Mouse (Mus musculus) Patski (cell line): ENCODE results near the gene Pelp1. TPM values are rescaled to one million over a fixed set of nuclear protein-coding genes. Genes with fewer than 3 reads are reported as not detected.
A peak's percentile ranks its signal among the peaks of the same experiment; 100 is the strongest.
"Not testable (repeated sequence)": the region's sequence is repeated elsewhere in the genome, so short reads cannot be mapped to it uniquely, and the experiment has no call there.

Source experiments
- ATAC-seq: fragments of 100-300 bp; one replicate; pipeline ENCODE4 v1.8.0; 2021
- CTCF ChIA-PET: fragments of 350-600 bp; sonication (Branson Sonifier 250); formaldehyde crosslinking; loops from one replicate; lab custom pipeline; 2022; ENCODE audit warnings: inconsistent platforms; lab: Charles Lee
- POLR2A ChIA-PET: fragments of 350-600 bp; sonication (Branson Sonifier 250); formaldehyde crosslinking; loops from one replicate; lab custom pipeline; 2022; ENCODE audit warnings: antibody characterized with exemption, inconsistent platforms; lab: Charles Lee
- DNase-seq: peaks from one replicate; pipeline ENCODE4 v3.0.0-alpha.2; 2011; ENCODE audit warnings: low read depth, low spot score
- H3K27me3 ChIP-seq: fragments of 371-371 bp; one replicate; pipeline ENCODE4 v1.5.1; 2021
- CTCF ChIP-seq: fragments of 100-300 bp; IDR thresholded peaks from one replicate; pipeline ENCODE4 v1.5.1; 2021
- in situ Hi-C: fragments of 300-500 bp; cut with MboI; formaldehyde crosslinking; loops from 3 replicates; pipeline ENCODE4 v1.11.1; 2018; ENCODE audit warnings: low pct_unique_long_range_greater_than_20kb, mixed read lengths
- polyA plus RNA-seq: library from polyadenylated mRNA; unstranded; gene quantifications from one replicate; pipeline ENCODE4 v1.2.3, GENCODE M21; 2021

The Pelp1 gene
- polyA plus RNA-seq, 1 experiment from 2014 or later, result 31.0 TPM

- in situ Hi-C loops, result no loop called here
- ChIA-PET POLR2A (interaction anchor here (0.6 kb wide), 1 partner anchor 74 kb away, joined by 3 read pairs; no protein-coding TSS in a partner anchor), CTCF (interaction anchor here (0.7 to 2.1 kb wide), 12 partner anchors 13 to 271 kb away, joined by 3 to 11 read pairs (median 4); partner anchors contain the start of genes Med11 and Tm4sf5)
- ATAC-seq (no peak), DNase-seq (peak; percentile 15)
- no peak for TF ChIP-seq CTCF
- H3K27me3 ChIP-seq, result peaks cover 7% of the 10 kb centered on the region
These were observed 21.7 kb upstream of the Pelp1 start for GRCm38 (mm10) chr11:70431574-70431973.

- in situ Hi-C loops, CTCF ChIA-PET, POLR2A ChIA-PET: not testable (repeated sequence)
These were observed 16.8 kb upstream of the Pelp1 start for GRCm38 (mm10) chr11:70426598-70426997.

GRCm38 (mm10) chr11:70419486-70419885 is 9.7 kb upstream of the Pelp1 start:
- DNase-seq (no peak), ATAC-seq (no peak)
- H3K27me3 ChIP-seq, result peaks cover 15% of the 10 kb centered on the region
- no peak for TF ChIP-seq CTCF
- ChIA-PET POLR2A (no interaction called here), CTCF (interaction anchor here (2.1 kb wide), 1 partner anchor 80 kb away, joined by 8 read pairs; no protein-coding TSS in a partner anchor)
- in situ Hi-C loops, result loop anchor here (5.0 to 10.0 kb wide), 3 partner anchors 88 to 335 kb away; partner anchors contain the start of gene Tm4sf5

More at GRCm38 (mm10) chr11:70426598-70426997, 16.8 kb upstream of the Pelp1 start:
- ATAC-seq, DNase-seq: not testable (repeated sequence)
- peaks cover 33% of the 10 kb centered on the region for H3K27me3 ChIP-seq

DNA sequence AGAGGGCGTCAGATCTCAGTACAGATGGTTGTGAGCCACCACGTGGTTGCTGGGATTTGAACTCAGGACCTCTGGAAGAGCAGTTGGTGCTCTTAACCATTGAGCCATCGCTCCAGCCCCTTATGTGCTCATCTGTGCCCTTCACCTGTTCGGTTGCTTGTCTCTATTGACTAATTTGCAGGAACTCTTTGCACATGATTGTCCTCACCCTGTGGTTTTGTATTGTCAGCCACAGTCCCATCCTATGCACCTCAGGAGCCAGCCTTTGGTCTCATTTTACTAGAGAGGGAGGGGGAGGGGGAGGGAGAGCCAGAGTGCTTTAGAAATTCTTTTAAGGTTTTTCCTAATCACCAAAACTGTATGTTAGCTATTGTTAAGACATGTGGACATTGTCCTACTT is 8.4 kb upstream of the Pelp1 start:
- ChIA-PET POLR2A (interaction anchor here (1.0 kb wide), 1 partner anchor 89 kb away, joined by 6 read pairs; no protein-coding TSS in a partner anchor), CTCF (interaction anchor here (0.7 to 2.1 kb wide), 4 partner anchors 12 to 95 kb away, joined by 3 to 8 read pairs (median 4); partner anchors contain the start of gene Arrb2)
- no peak for TF ChIP-seq CTCF
- H3K27me3 ChIP-seq, result peaks cover 12% of the 10 kb centered on the region
- in situ Hi-C loops, result loop anchor here (5.0 to 10.0 kb wide), 3 partner anchors 89 to 337 kb away; partner anchors contain the start of gene Tm4sf5
- DNase-seq, result no peak
- no peak for ATAC-seq

- ChIA-PET POLR2A (no interaction called here), CTCF (interaction anchor here (0.8 to 2.9 kb wide), 11 partner anchors 9 to 102 kb away, joined by 3 to 13 read pairs (median 5); partner anchors contain the start of genes Tm4sf5 and Vmo1)
- in situ Hi-C loops, result loop anchor here (5.0 to 10.0 kb wide), 2 partner anchors 38 to 341 kb away; partner anchors contain the start of gene Med11
- no peaks in the 10 kb centered on the region for H3K27me3 ChIP-seq
- ATAC-seq (no peak), DNase-seq (no peak)
- TF ChIP-seq CTCF, result peak; percentile 94
These were observed 4.1 kb upstream of the Pelp1 start for GRCm38 (mm10) chr11:70413961-70414360.

- no peaks in the 10 kb centered on the region for H3K27me3 ChIP-seq
- CTCF ChIA-PET, result interaction anchor here (1.3 kb wide), 1 partner anchor 93 kb away, joined by 3 read pairs; the partner anchor contains the start of gene Tm4sf5
- ATAC-seq (no peak), DNase-seq (no peak)
- POLR2A ChIA-PET, result no interaction called here
- in situ Hi-C loops, result loop anchor here (5.0 to 10.0 kb wide), 2 partner anchors 40 to 342 kb away; partner anchors contain the start of gene Med11
- no peak for TF ChIP-seq CTCF
These were observed 2.8 kb upstream of the Pelp1 start for GRCm38 (mm10) chr11:70412591-70412990.

- DNase-seq, result no peak
- in situ Hi-C loops, result loop anchor here (5.0 to 10.0 kb wide), 2 partner anchors 42 to 345 kb away; partner anchors contain the start of gene Med11
These were observed 439 bp upstream of the Pelp1 start for GRCm38 (mm10) chr11:70410297-70410643.

DNA sequence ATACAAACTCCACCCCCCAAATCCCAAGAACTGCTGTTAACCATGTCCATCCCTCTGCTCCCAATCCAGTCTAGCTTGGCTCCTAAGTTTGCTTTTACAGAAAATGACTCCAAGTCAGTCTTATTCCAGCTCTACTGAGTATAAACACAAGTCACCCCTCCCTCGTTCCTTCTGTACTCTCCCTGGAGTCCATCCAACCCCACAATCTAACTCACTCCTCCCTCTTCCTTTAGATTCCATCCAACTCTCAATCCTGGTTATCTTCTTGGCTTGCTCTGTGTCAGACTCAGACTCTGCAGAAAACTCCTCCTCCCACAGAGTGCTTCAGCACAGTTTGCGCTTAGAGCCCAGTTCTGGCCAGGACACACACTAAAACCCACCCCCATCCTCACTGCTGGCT is 6.2 kb downstream of the Pelp1 start:
- POLR2A ChIA-PET, result no interaction called here
- TF ChIP-seq CTCF, result no peak
- no peak for ATAC-seq
- CTCF ChIA-PET, result no interaction called here
- no peaks in the 10 kb centered on the region for H3K27me3 ChIP-seq
- in situ Hi-C loops, result no loop called here
- no peak for DNase-seq

More at GRCm38 (mm10) chr11:70410297-70410643, 439 bp upstream of the Pelp1 start:
- POLR2A ChIA-PET, result no interaction called here
- CTCF ChIA-PET, result interaction anchor here (2.2 kb wide), 1 partner anchor 90 kb away, joined by 5 read pairs; no protein-coding TSS in a partner anchor
- H3K27me3 ChIP-seq, result no peaks in the 10 kb centered on the region
- ATAC-seq, result no peak
- no peak for TF ChIP-seq CTCF

DNA sequence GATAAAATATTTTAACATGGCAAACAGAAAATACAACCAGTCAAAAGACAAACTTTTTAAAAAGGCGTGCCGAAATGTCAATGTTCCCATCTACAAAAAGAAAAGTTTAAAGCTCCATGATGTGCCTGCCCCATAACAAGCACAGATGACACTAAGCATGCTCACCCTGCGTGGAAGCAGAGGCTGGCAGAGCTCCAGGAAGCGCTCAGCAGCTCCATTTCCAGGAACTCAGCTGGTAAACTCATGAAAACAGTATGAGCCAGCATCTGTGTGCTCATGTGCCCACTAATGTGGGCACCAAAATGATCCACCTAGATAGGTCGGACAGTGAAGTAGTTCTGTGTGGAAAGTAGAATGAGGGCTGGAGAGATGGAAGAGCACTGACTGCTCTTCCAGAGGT is 20.4 kb downstream of the Pelp1 start:
- POLR2A ChIA-PET, result no interaction called here
- no peaks in the 10 kb centered on the region for H3K27me3 ChIP-seq
- CTCF ChIA-PET, result interaction anchor here (0.9 to 1.6 kb wide), 2 partner anchors 8 to 13 kb away, joined by 3 to 4 read pairs; no protein-coding TSS in a partner anchor
- DNase-seq, result no peak
- no peak for TF ChIP-seq CTCF
- in situ Hi-C loops, result no loop called here
- no peak for ATAC-seq

DNA sequence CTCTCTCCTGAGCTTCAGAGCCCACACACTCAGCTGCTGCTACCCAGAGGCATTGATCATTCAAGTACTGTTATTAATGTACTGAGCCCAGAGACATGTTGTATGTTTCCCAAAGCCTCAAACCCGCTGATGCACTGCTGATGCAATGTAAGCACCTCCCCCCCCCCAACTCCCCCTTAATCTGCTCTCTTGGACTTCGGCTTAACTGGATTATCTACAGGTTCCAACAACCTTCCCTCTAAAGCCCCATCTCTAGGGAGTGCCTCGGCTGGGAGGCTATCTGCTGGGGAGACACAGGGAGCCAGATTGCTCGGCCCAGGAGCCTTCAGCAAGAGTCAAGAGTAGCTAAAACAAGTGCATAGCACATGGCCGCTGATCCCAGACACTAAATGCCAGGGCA is 22.4 kb downstream of the Pelp1 start:
- ChIA-PET POLR2A (no interaction called here), CTCF (no interaction called here)
- H3K27me3 ChIP-seq, result no peaks in the 10 kb centered on the region
- no peak for ATAC-seq
- in situ Hi-C loops, result no loop called here
- no peak for DNase-seq
- TF ChIP-seq CTCF, result no peak

DNA sequence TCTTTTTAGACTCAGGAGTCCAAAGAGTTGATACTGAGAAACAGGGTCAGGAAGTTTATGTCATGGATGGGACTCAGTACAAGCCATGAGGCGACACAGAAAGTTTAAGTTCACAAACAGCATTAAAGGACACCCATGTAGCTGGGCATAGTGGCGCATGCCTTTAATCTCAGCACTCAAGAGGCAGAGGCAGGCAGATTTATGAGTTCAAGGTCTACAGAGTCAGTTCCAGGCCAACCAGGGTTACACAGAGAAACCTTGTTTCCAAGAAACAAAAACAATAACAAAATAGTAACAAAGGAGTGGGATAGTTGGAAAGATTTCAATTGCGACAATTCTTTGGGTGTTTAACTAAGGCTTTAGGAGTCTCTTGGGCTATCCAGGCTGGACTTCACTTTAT is 25.7 kb downstream of the Pelp1 start:
- in situ Hi-C loops, result no loop called here
- TF ChIP-seq CTCF, result no peak
- ChIA-PET CTCF (no interaction called here), POLR2A (interaction anchor here (0.6 kb wide), 1 partner anchor 179 kb away, joined by 3 read pairs; no protein-coding TSS in a partner anchor)
- ATAC-seq (no peak), DNase-seq (no peak)
- H3K27me3 ChIP-seq, result no peaks in the 10 kb centered on the region
